In genomic region chr6:52283896-52284295, GRCm38 (mm10) we compare ENCODE assay signal across 28 mouse cellular contexts. TPM values are rescaled to one million over a fixed set of nuclear protein-coding genes. Genes with fewer than 3 reads are reported as not detected.
A peak's percentile ranks its signal among the peaks of the same experiment; 100 is the strongest.
DNase-seq lines count a peak whose midpoint lies in the region.
"Had no signal": no experiment of that assay in that cellular context is flagged by ENCODE, and none has a peak within 500 bp of the region (broad histone marks: within the 10 kb centered on the region; RNA-seq: fewer than 3 reads in every experiment).

No protein-coding gene starts in this region.

- peak; percentile 71 for DNase-seq in adrenal gland, adult 2 months
- no peak for DNase-seq in adrenal gland, postnatal 25 days
- peak; percentile 42 for DNase-seq in adrenal gland, postnatal 10 days
- DNase-seq in adrenal gland, postnatal 4 days (ENCODE audit: low spot score in 2 of 2): no peak
- DNase-seq in adrenal gland, postnatal 14 days: peak; percentile 55
- no peak for DNase-seq in Muller cell, postnatal 12 days (ENCODE audit: inconsistent ontology term)
- DNase-seq: B cell, adult 2 months; cerebellum, adult 11 months; cerebellum, adult 18-20 months; cerebellum, adult 8-10 months; cerebellum, adult 9-11 months; cerebellum, postnatal 14 days; cerebellum, postnatal 36 days; embryo, embryonic 11 days had no signal

RNA-seq across cellular contexts. Expression of gene Hoxa13, which starts 23.2 kb away (rescaled TPM):
- total RNA-seq in adrenal gland, adult 2 months (2021): not detected
- not detected in 2 replicates for polyA plus RNA-seq in adrenal gland, adult 2 months (2012; rRNA removed)
- total RNA-seq in adrenal gland, postnatal 25 days (2021): not detected in 2 replicates
- total RNA-seq in adrenal gland, postnatal 10 days (2021): not detected
- not detected for total RNA-seq in adrenal gland, postnatal 4 days (2021)
- not detected in 2 replicates for total RNA-seq in adrenal gland, postnatal 14 days (2021)
- total RNA-seq: common myeloid progenitor, adult 5-6 weeks; G1E had no signal
- polyA plus RNA-seq: brain, embryonic 14.5 days; CD4-positive, CD25-positive, alpha-beta regulatory T cell, adult 4 months; embryonic facial prominence, embryonic 11.5 days; embryonic facial prominence, embryonic 13.5 days; erythroblast, embryonic 14.5 days; forebrain, embryonic 10.5 days; forebrain, embryonic 12.5 days; forebrain, embryonic 14.5 days; forebrain, embryonic 16.5 days; frontal cortex, adult 2 months; G1E had no signal

RNA-seq across cellular contexts. Expression of gene Evx1, which starts 29.4 kb away (rescaled TPM):
- under 1 TPM in 1 of 2 experiments, not detected in 1; 0.14 TPM for total RNA-seq in adrenal gland, adult 2 months (2021)
- polyA plus RNA-seq in adrenal gland, adult 2 months (2012; rRNA removed): not detected in 2 replicates
- total RNA-seq in adrenal gland, postnatal 25 days (2021): not detected in 2 replicates
- total RNA-seq in adrenal gland, postnatal 10 days (2021): not detected
- total RNA-seq in adrenal gland, postnatal 4 days (2021): not detected
- total RNA-seq in adrenal gland, postnatal 14 days (2021): not detected in 2 replicates
- total RNA-seq: CH12.LX; common myeloid progenitor, adult 5-6 weeks; G1E had no signal
- polyA plus RNA-seq: CD4-positive, CD25-positive, alpha-beta regulatory T cell, adult 4 months; embryonic facial prominence, embryonic 13.5 days; embryonic facial prominence, embryonic 15.5 days; erythroblast, embryonic 14.5 days; forebrain, embryonic 10.5 days; forebrain, embryonic 12.5 days; forebrain, embryonic 14.5 days; forebrain, embryonic 16.5 days; frontal cortex, adult 2 months; G1E had no signal

RNA-seq across cellular contexts. Expression of gene Hoxa11, which starts 38.3 kb away (rescaled TPM):
- not detected for total RNA-seq in adrenal gland, adult 2 months (2021)
- polyA plus RNA-seq in adrenal gland, adult 2 months (2012; rRNA removed): not detected in 2 replicates
- not detected in 2 replicates for total RNA-seq in adrenal gland, postnatal 25 days (2021)
- not detected for total RNA-seq in adrenal gland, postnatal 10 days (2021)
- total RNA-seq in adrenal gland, postnatal 4 days (2021): 1 to 10 TPM in 1 of 2 experiments, not detected in 1; 3.0 TPM
- not detected in 2 replicates for total RNA-seq in adrenal gland, postnatal 14 days (2021)
- total RNA-seq: CH12.LX; common myeloid progenitor, adult 5-6 weeks; G1E had no signal
- polyA plus RNA-seq: brain, embryonic 14.5 days; CD4-positive, CD25-positive, alpha-beta regulatory T cell, adult 4 months; embryonic facial prominence, embryonic 11.5 days; embryonic facial prominence, embryonic 13.5 days; embryonic facial prominence, embryonic 15.5 days; erythroblast, embryonic 14.5 days; forebrain, embryonic 10.5 days; forebrain, embryonic 12.5 days; forebrain, embryonic 14.5 days; forebrain, embryonic 16.5 days; G1E had no signal

RNA-seq across cellular contexts. Expression of gene Hoxa10, which starts 43.2 kb away (rescaled TPM):
- not detected for total RNA-seq in adrenal gland, adult 2 months (2021)
- 0.22 TPM in 1 of 2 replicates, not detected in the other for polyA plus RNA-seq in adrenal gland, adult 2 months (2012; rRNA removed)
- total RNA-seq in adrenal gland, postnatal 25 days (2021): 0.62 TPM in 1 of 2 replicates, not detected in the other
- total RNA-seq in adrenal gland, postnatal 10 days (2021): 1 to 10 TPM in 1 of 2 experiments, under 1 TPM in 1; 0.42 to 1.5 TPM
- total RNA-seq in adrenal gland, postnatal 4 days (2021): 10 to 100 TPM in 1 of 2 experiments, under 1 TPM in 1; 0.87 to 11.1 TPM
- 0.15 and 0.68 TPM in 2 replicates for total RNA-seq in adrenal gland, postnatal 14 days (2021)
- polyA plus RNA-seq: CD4-positive, CD25-positive, alpha-beta regulatory T cell, adult 4 months; embryonic facial prominence, embryonic 11.5 days; embryonic facial prominence, embryonic 15.5 days; erythroblast, embryonic 14.5 days; forebrain, embryonic 10.5 days; forebrain, embryonic 12.5 days; forebrain, embryonic 14.5 days; forebrain, embryonic 16.5 days; frontal cortex, adult 2 months; G1E had no signal

RNA-seq across cellular contexts. Expression of gene Hoxa9, which starts 53.0 kb away (rescaled TPM):
- total RNA-seq in adrenal gland, adult 2 months (2021): 1 to 10 TPM in 1 of 2 experiments, under 1 TPM in 1; 0.75 to 1.6 TPM
- polyA plus RNA-seq in adrenal gland, adult 2 months (2012; rRNA removed): 1.7 and 3.8 TPM in 2 replicates
- 0.61 and 1.5 TPM in 2 replicates for total RNA-seq in adrenal gland, postnatal 25 days (2021)
- total RNA-seq in adrenal gland, postnatal 10 days (2021): 1 to 10 TPM; 3.0 to 4.4 TPM
- 10 to 100 TPM in 1 of 2 experiments, 1 to 10 TPM in 1; 4.5 to 14.6 TPM for total RNA-seq in adrenal gland, postnatal 4 days (2021)
- 1.8 and 3.5 TPM in 2 replicates for total RNA-seq in adrenal gland, postnatal 14 days (2021)
- polyA plus RNA-seq: brain, embryonic 14.5 days; embryonic facial prominence, embryonic 13.5 days; erythroblast, embryonic 14.5 days; forebrain, embryonic 10.5 days; forebrain, embryonic 12.5 days; forebrain, embryonic 14.5 days; forebrain, embryonic 16.5 days; frontal cortex, adult 2 months; G1E had no signal

Comparison
In these comparisons a context has a peak if more than half of its experiments do, and no peak if none do; other contexts are left out.
1. DNase-seq: peak in adrenal gland, adult 2 months (single experiment), adrenal gland, postnatal 10 days (single experiment) and adrenal gland, postnatal 14 days (single experiment); none in adrenal gland, postnatal 25 days (single experiment), adrenal gland, postnatal 4 days (0 of 2) and Muller cell, postnatal 12 days (single experiment).